Mouse (Mus musculus): ENCODE data around the gene Ferd3l. TPM values are rescaled to one million over a fixed set of nuclear protein-coding genes. Genes with fewer than 3 reads are reported as not detected.
A peak's percentile ranks its signal among the peaks of the same experiment; 100 is the strongest.

Gene Ferd3l
- polyA plus RNA-seq, 1 experiment from 2014 or later, result not detected

- Histone ChIP-seq H3K27ac (ENCODE audit: low read depth, low read length) (no peak overlapping the region), H3K4me2 (no peak overlapping the region), H3K9ac (ENCODE audit: low read depth, low read length) (no peak overlapping the region), H3K4me3 (ENCODE audit: low read depth, low read length) (no peak overlapping the region), H3K4me1 (replicated peaks; ENCODE audit: control insufficient read depth, insufficient read depth, low read length) (no peaks in the 10 kb centered on the region; the same call in 1 of the 2 replicates), H3K9me3 (ENCODE audit: control insufficient read depth, low read length) (no peaks in the 10 kb centered on the region), H3K36me3 (ENCODE audit: control insufficient read depth, insufficient read depth, low read length) (no peaks in the 10 kb centered on the region), H3K27me3 (replicated peaks; ENCODE audit: control insufficient read depth, insufficient read depth, low read length) (peaks cover 82% of the 10 kb centered on the region)
- DNase-seq (ENCODE audit: low spot score) (no peak), ATAC-seq (replicated peaks; ENCODE audit: low FRiP score) (no peak)
- 33% methylated on average over 9 of the region's 9 CpGs for WGBS
These were observed 34.5 kb downstream of the Ferd3l start for GRCm38 (mm10) chr12:33962773-33963130.

GRCm38 (mm10) chr12:33963671-33964369 lies 35.6 kb downstream of the Ferd3l start:
- DNase-seq (ENCODE audit: low spot score) (no peak), ATAC-seq (replicated peaks; ENCODE audit: low FRiP score) (no peak)
- Histone ChIP-seq H3K9ac (ENCODE audit: low read depth, low read length) (no peak overlapping the region), H3K27ac (ENCODE audit: low read depth, low read length) (no peak overlapping the region), H3K36me3 (ENCODE audit: control insufficient read depth, insufficient read depth, low read length) (no peaks in the 10 kb centered on the region), H3K4me1 (replicated peaks; ENCODE audit: control insufficient read depth, insufficient read depth, low read length) (no peaks in the 10 kb centered on the region), H3K9me3 (ENCODE audit: control insufficient read depth, low read length) (no peaks in the 10 kb centered on the region), H3K4me2 (no peak overlapping the region), H3K27me3 (replicated peaks; ENCODE audit: control insufficient read depth, insufficient read depth, low read length) (peaks cover 82% of the 10 kb centered on the region), H3K4me3 (ENCODE audit: low read depth, low read length) (no peak overlapping the region)
- WGBS, result 22% methylated on average over 15 of the region's 15 CpGs

DNA sequence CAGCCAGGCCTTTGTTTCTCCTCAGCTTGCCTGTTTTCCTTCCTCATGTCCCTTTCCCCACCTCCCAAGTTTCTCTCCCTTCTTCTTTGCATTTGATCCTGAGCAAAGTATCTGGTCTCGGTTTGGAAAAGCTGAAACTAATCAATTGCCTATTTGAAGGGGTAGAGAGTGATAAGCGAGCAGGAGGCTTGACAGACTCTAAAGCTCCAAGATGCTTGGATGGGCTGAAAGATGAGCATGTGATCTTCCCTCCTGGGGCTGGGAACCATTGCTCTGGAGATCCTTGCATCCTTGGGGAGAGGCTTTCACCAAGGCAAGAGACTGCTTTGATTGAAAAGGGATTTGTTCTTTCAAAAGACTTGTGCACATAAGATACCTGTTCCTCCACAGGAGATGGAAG lies 36.2 kb downstream of the Ferd3l start:
- H3K4me3 ChIP-seq (ENCODE audit: low read depth, low read length), result no peak overlapping the region
- no peak for ATAC-seq (replicated peaks; ENCODE audit: low FRiP score)
- 45% methylated on average over 2 of the region's 2 CpGs for WGBS

GRCm38 (mm10) chr12:33965661-33966360 lies 37.6 kb downstream of the Ferd3l start:
- ATAC-seq (replicated peaks; ENCODE audit: low FRiP score), result no peak

More for the DNA sequence above, 36.2 kb downstream of the Ferd3l start:
- DNase-seq (ENCODE audit: low spot score), result no peak
- Histone ChIP-seq H3K4me2 (no peak overlapping the region), H3K27me3 (replicated peaks; ENCODE audit: control insufficient read depth, insufficient read depth, low read length) (peaks cover 83% of the 10 kb centered on the region), H3K4me1 (replicated peaks; ENCODE audit: control insufficient read depth, insufficient read depth, low read length) (no peaks in the 10 kb centered on the region), H3K36me3 (ENCODE audit: control insufficient read depth, insufficient read depth, low read length) (no peaks in the 10 kb centered on the region), H3K9ac (ENCODE audit: low read depth, low read length) (no peak overlapping the region), H3K27ac (ENCODE audit: low read depth, low read length) (no peak overlapping the region), H3K9me3 (ENCODE audit: control insufficient read depth, low read length) (no peaks in the 10 kb centered on the region)

DNA sequence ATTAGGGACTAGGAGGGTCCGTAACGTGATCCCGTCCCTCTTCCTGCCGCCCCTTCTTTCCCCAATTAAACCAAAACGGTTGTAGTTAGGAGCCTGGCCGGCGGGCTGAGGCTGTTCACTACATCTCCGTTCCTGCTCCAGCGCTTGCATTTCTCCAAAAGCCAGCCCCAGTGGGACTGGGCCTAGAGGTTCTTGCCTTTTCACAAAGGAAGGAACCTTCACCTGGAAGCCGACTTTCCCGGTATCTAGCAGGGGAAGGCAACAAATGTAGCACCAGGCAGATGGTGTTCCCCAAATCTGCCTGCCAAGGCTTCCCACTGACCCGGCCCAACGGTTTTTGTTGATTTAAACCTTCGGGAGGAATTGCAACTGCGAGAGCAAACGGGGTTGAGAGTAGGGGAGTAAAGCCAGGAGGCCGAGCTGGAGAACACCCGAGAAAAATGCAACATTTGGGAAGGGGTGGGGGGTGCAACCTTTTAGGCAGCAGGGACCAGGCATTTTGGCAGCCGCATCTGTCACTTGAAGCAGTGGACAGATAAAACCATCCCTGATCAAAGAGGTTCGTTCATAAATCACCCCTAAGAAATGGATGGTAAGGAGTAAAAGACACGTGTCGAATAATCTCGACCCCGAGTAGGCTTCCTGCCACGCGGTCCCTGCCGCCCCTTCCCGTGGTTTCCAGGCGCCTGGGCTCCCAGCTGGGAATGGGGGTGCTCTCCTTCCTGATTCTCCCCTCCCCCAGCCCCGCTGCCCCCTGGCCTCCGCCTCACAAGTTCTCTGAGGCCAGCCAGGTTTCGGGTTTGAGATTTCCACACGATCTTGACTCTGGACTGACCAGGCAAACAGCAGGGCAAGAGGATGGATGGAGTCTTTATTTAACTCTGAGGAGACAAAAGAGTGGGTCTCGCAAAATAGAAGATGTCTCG lies 38.5 kb downstream of the Ferd3l start:
- ATAC-seq (replicated peaks; ENCODE audit: low FRiP score), result no peak
- no peaks in the 10 kb centered on the region for H3K9me3 ChIP-seq (ENCODE audit: control insufficient read depth, low read length)
- no peak overlapping the region for H3K4me3 ChIP-seq (ENCODE audit: low read depth, low read length)
- peak; percentile 37 for DNase-seq (ENCODE audit: low spot score)
- no peak overlapping the region for H3K9ac ChIP-seq (ENCODE audit: low read depth, low read length)
- H3K4me1 ChIP-seq (replicated peaks; ENCODE audit: control insufficient read depth, insufficient read depth, low read length), result no peaks in the 10 kb centered on the region
- peak overlapping the region; percentile 38 for H3K4me2 ChIP-seq
- WGBS, result 2% methylated on average over 35 of the region's 35 CpGs
- H3K27ac ChIP-seq (ENCODE audit: low read depth, low read length), result no peak overlapping the region
- H3K27me3 ChIP-seq (replicated peaks; ENCODE audit: control insufficient read depth, insufficient read depth, low read length), result peaks cover 89% of the 10 kb centered on the region
- no peaks in the 10 kb centered on the region for H3K36me3 ChIP-seq (ENCODE audit: control insufficient read depth, insufficient read depth, low read length)

More at GRCm38 (mm10) chr12:33965661-33966360, 37.6 kb downstream of the Ferd3l start:
- WGBS, result 14% methylated on average over 5 of the region's 5 CpGs
- Histone ChIP-seq H3K27me3 (replicated peaks; ENCODE audit: control insufficient read depth, insufficient read depth, low read length) (peaks cover 88% of the 10 kb centered on the region), H3K4me2 (no peak overlapping the region), H3K4me3 (ENCODE audit: low read depth, low read length) (no peak overlapping the region), H3K27ac (ENCODE audit: low read depth, low read length) (no peak overlapping the region), H3K9me3 (ENCODE audit: control insufficient read depth, low read length) (no peaks in the 10 kb centered on the region), H3K9ac (ENCODE audit: low read depth, low read length) (no peak overlapping the region), H3K36me3 (ENCODE audit: control insufficient read depth, insufficient read depth, low read length) (no peaks in the 10 kb centered on the region), H3K4me1 (replicated peaks; ENCODE audit: control insufficient read depth, insufficient read depth, low read length) (no peaks in the 10 kb centered on the region)
- DNase-seq (ENCODE audit: low spot score), result no peak

DNA sequence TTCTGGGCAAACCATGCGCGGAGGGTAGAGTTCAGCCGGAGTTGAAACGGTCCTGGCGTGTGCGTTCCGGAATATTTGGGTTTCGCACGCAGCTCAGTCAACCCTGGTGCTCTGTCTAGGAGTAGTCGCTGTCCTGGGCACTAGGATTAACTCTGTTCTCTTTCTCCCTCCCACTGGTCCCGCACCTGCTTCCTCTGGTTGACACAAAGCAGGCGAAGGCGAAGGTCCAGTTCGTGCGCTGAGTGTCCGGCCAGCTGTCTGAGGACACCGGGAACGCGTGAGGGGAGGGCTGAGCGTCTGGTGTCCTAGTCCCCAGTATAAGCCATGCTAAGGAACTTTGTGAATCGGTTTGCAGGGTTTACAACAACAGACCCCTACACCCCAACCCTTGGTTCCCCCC lies 39.3 kb downstream of the Ferd3l start:
- no peak for ATAC-seq (replicated peaks; ENCODE audit: low FRiP score)
- peak; percentile 50 for DNase-seq (ENCODE audit: low spot score)
- H3K4me3 ChIP-seq (ENCODE audit: low read depth, low read length), result no peak overlapping the region
- peaks cover 81% of the 10 kb centered on the region for H3K27me3 ChIP-seq (replicated peaks; ENCODE audit: control insufficient read depth, insufficient read depth, low read length)
- H3K4me1 ChIP-seq (replicated peaks; ENCODE audit: control insufficient read depth, insufficient read depth, low read length), result no peaks in the 10 kb centered on the region
- no peaks in the 10 kb centered on the region for H3K9me3 ChIP-seq (ENCODE audit: control insufficient read depth, low read length)
- H3K9ac ChIP-seq (ENCODE audit: low read depth, low read length), result no peak overlapping the region
- under 1% methylated on average over 21 of the region's 21 CpGs for WGBS
- H3K4me2 ChIP-seq, result peak overlapping the region; percentile 38
- no peaks in the 10 kb centered on the region for H3K36me3 ChIP-seq (ENCODE audit: control insufficient read depth, insufficient read depth, low read length)
- no peak overlapping the region for H3K27ac ChIP-seq (ENCODE audit: low read depth, low read length)

GRCm38 (mm10) chr12:33968041-33968897 lies 40.0 kb downstream of the Ferd3l start:
- Histone ChIP-seq H3K4me2 (peak overlapping the region; percentile 44), H3K9me3 (ENCODE audit: control insufficient read depth, low read length) (no peaks in the 10 kb centered on the region), H3K27ac (ENCODE audit: low read depth, low read length) (no peak overlapping the region), H3K9ac (ENCODE audit: low read depth, low read length) (no peak overlapping the region), H3K36me3 (ENCODE audit: control insufficient read depth, insufficient read depth, low read length) (no peaks in the 10 kb centered on the region), H3K4me1 (replicated peaks; ENCODE audit: control insufficient read depth, insufficient read depth, low read length) (no peaks in the 10 kb centered on the region), H3K27me3 (replicated peaks; ENCODE audit: control insufficient read depth, insufficient read depth, low read length) (peaks cover 73% of the 10 kb centered on the region), H3K4me3 (ENCODE audit: low read depth, low read length) (peak overlapping the region; percentile 19; the same call in 1 of the 2 replicates)
- WGBS, result 3% methylated on average over 37 of the region's 37 CpGs
- DNase-seq (ENCODE audit: low spot score), result no peak
- ATAC-seq (replicated peaks; ENCODE audit: low FRiP score), result no peak

DNA sequence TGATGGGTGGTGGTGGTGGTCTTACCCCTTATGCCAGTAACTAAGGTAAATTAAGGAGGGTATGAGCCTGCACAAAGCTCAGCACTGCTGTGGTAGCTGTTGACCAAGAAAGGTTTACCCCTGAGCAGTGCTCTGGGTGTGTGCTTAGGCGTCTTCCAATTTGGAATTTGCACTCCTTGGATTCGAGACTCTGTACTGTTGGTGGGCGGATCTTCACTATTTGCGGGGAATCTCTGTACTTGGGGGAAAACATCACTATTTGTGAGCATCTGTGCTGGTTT lies 40.6 kb downstream of the Ferd3l start:
- Histone ChIP-seq H3K9me3 (ENCODE audit: control insufficient read depth, low read length) (no peaks in the 10 kb centered on the region), H3K4me1 (replicated peaks; ENCODE audit: control insufficient read depth, insufficient read depth, low read length) (no peaks in the 10 kb centered on the region), H3K27ac (ENCODE audit: low read depth, low read length) (no peak overlapping the region), H3K36me3 (ENCODE audit: control insufficient read depth, insufficient read depth, low read length) (no peaks in the 10 kb centered on the region), H3K4me3 (ENCODE audit: low read depth, low read length) (no peak overlapping the region), H3K4me2 (no peak overlapping the region), H3K9ac (ENCODE audit: low read depth, low read length) (no peak overlapping the region), H3K27me3 (replicated peaks; ENCODE audit: control insufficient read depth, insufficient read depth, low read length) (peaks cover 69% of the 10 kb centered on the region)
- no peak for ATAC-seq (replicated peaks; ENCODE audit: low FRiP score)
- DNase-seq (ENCODE audit: low spot score), result no peak
- WGBS, result 27% methylated on average over 4 of the region's 4 CpGs
